In the genomic region with DNA sequence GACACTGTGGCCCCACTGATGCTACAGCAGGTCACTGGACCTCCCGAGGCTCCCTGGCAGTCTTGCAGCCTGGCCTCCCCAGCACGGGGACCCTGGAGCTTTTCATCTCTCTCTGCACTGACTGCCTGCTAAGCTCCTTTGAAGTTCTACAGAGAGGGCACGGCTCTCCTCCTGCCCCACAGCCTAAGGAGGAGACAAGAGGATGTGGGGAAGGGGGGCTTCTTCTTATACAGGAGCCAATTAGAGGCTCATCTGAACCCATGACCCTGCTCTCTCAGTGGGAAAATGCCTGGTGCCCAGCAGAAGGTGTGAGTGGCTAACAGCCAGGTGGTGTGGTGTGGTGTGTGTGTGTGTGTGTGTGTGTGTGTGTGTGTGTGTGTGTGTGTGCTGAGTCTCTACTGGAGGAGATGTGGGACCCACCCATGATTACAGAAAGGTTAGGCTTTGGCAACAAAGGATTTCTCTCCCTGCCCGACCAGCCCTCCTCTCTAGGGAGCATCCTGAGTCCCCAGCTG, we compare ENCODE assay signal across 15 mouse cellular contexts. TPM values are rescaled to one million over a fixed set of nuclear protein-coding genes. Genes with fewer than 3 reads are reported as not detected.
DNase-seq lines count a peak whose midpoint lies in the region; ATAC-seq lines count a peak whose summit lies in the region.
"Had no signal": no experiment of that assay in that cellular context is flagged by ENCODE, and none has a peak within 500 bp of the region (broad histone marks: within the 10 kb centered on the region; RNA-seq: fewer than 3 reads in every experiment).

No protein-coding gene starts in this region.

- H3K9ac ChIP-seq in embryonic facial prominence, embryonic 13.5 days, result no peak overlapping the region
- no peak overlapping the region for H3K9ac ChIP-seq in hindbrain, embryonic 15.5 days
- no peak overlapping the region for H3K9ac ChIP-seq in midbrain, embryonic 16.5 days (ENCODE audit: low read depth, low read length)
- H3K9ac ChIP-seq: liver, embryonic 14.5 days had no signal

- H3K9me3 ChIP-seq in embryonic facial prominence, embryonic 13.5 days, result no peaks in the 10 kb centered on the region
- no peaks in the 10 kb centered on the region for H3K9me3 ChIP-seq in hindbrain, embryonic 15.5 days
- H3K9me3 ChIP-seq in midbrain, embryonic 16.5 days (replicated peaks; ENCODE audit: control insufficient read depth, low read length, poor library complexity, severe bottlenecking), result no peaks in the 10 kb centered on the region

- H3K4me2 ChIP-seq in embryonic facial prominence, embryonic 13.5 days, result peak overlapping the region; percentile 35; the same call in 1 of the 2 replicates
- H3K4me2 ChIP-seq in hindbrain, embryonic 15.5 days, result no peak overlapping the region
- no peak overlapping the region for H3K4me2 ChIP-seq in midbrain, embryonic 16.5 days (ENCODE audit: low read length)

- WGBS in embryonic facial prominence, embryonic 13.5 days, result 8% methylated on average over 4 of the region's 4 CpGs
- 10% methylated on average over 4 of the region's 4 CpGs for WGBS in hindbrain, embryonic 15.5 days
- 13% methylated on average over 4 of the region's 4 CpGs for WGBS in midbrain, embryonic 16.5 days

- no peak overlapping the region; the same call in 1 of the 2 replicates for H3K27ac ChIP-seq in embryonic facial prominence, embryonic 13.5 days
- H3K27ac ChIP-seq in hindbrain, embryonic 15.5 days (replicated peaks), result peak overlapping the region; percentile 58; the same call in 1 of the 2 replicates
- peak overlapping the region; percentile 60; the same call in 1 of the 2 replicates for H3K27ac ChIP-seq in midbrain, embryonic 16.5 days (ENCODE audit: low read length)
- H3K27ac ChIP-seq: liver, embryonic 14.5 days had no signal

- DNase-seq in cerebellum, postnatal 10 days, result peak; percentile 53 to 54
- no peak for DNase-seq in cerebellum, adult 11-12 months
- DNase-seq in frontal cortex, adult 2 months (ENCODE audit: extremely low spot score in 1 of 2, low spot score in 1 of 2), result no peak
- DNase-seq in adrenal gland, postnatal 25 days, result no peak
- no peak for DNase-seq in layer of hippocampus, postnatal 10 days (ENCODE audit: low spot score in 2 of 2)
- DNase-seq: cerebellum, adult 11 months; heart, adult 11 months; heart, postnatal 36 days had no signal

- H3K4me1 ChIP-seq in embryonic facial prominence, embryonic 13.5 days, result peaks cover 26% of the 10 kb centered on the region
- H3K4me1 ChIP-seq in hindbrain, embryonic 15.5 days (replicated peaks), result peaks cover 49% of the 10 kb centered on the region
- H3K4me1 ChIP-seq in midbrain, embryonic 16.5 days (ENCODE audit: control insufficient read depth, insufficient read depth, low read length), result peaks cover 18% of the 10 kb centered on the region

- peaks cover 11% of the 10 kb centered on the region for H3K27me3 ChIP-seq in embryonic facial prominence, embryonic 13.5 days
- H3K27me3 ChIP-seq in hindbrain, embryonic 15.5 days, result no peaks in the 10 kb centered on the region
- H3K27me3 ChIP-seq in midbrain, embryonic 16.5 days (ENCODE audit: control insufficient read depth, insufficient read depth, low read depth, low read length), result no peaks in the 10 kb centered on the region

- H3K4me3 ChIP-seq in embryonic facial prominence, embryonic 13.5 days, result no peak overlapping the region
- no peak overlapping the region for H3K4me3 ChIP-seq in hindbrain, embryonic 15.5 days
- no peak overlapping the region for H3K4me3 ChIP-seq in midbrain, embryonic 16.5 days (ENCODE audit: low read depth, low read length)

- no peaks in the 10 kb centered on the region for H3K36me3 ChIP-seq in embryonic facial prominence, embryonic 13.5 days
- no peaks in the 10 kb centered on the region for H3K36me3 ChIP-seq in hindbrain, embryonic 15.5 days
- H3K36me3 ChIP-seq in midbrain, embryonic 16.5 days (ENCODE audit: control insufficient read depth, insufficient read depth, low read length), result no peaks in the 10 kb centered on the region

- no peak for ATAC-seq in embryonic facial prominence, embryonic 13.5 days (ENCODE audit: insufficient number of reproducible peaks, insufficient read depth, low FRiP score, low TSS enrichment, low read depth)
- ATAC-seq in hindbrain, embryonic 15.5 days (ENCODE audit: low FRiP score, low read depth), result peak; percentile 54; the same call in 1 of the 2 replicates
- ATAC-seq in midbrain, embryonic 16.5 days, result 0 out of 2 replicates have a peak, but pooled peaks have one; percentile 30
- ATAC-seq: activated CD4-positive, CD25-positive, alpha-beta regulatory T cell, adult 4 months had no signal

RNA-seq across cellular contexts. Expression of a gene that starts 17.4 kb away (rescaled TPM):
- polyA plus RNA-seq in embryonic facial prominence, embryonic 13.5 days (2015; fragmentation: Nextera tagmentation; extraction: Ambion mirVana), result 0.55 and 0.83 TPM in 2 replicates
- 7.7 and 8.1 TPM in 2 replicates for polyA plus RNA-seq in hindbrain, embryonic 15.5 days (2015; fragmentation: Nextera tagmentation; extraction: Ambion mirVana)
- 16.4 and 20.9 TPM in 2 replicates for polyA plus RNA-seq in midbrain, embryonic 16.5 days (2015; fragmentation: Nextera tagmentation; extraction: Ambion mirVana)
- 8.0 and 9.0 TPM in 2 replicates for polyA plus RNA-seq in frontal cortex, adult 2 months (2012; rRNA removed)
- total RNA-seq in adrenal gland, postnatal 25 days (2021), result 0.06 TPM in 1 of 2 replicates, not detected in the other
- total RNA-seq in layer of hippocampus, postnatal 10 days (2021), result 10 to 100 TPM; 85.7 to 96.1 TPM
- total RNA-seq: heart, postnatal 36 days had no signal
- polyA plus RNA-seq: activated CD4-positive, CD25-positive, alpha-beta regulatory T cell, adult 4 months had no signal

RNA-seq across cellular contexts. Expression of a gene that starts 18.0 kb away (rescaled TPM):
- 0.14 and 0.22 TPM in 2 replicates for polyA plus RNA-seq in embryonic facial prominence, embryonic 13.5 days (2015; fragmentation: Nextera tagmentation; extraction: Ambion mirVana)
- 0.12 TPM in 1 of 2 replicates, not detected in the other for polyA plus RNA-seq in hindbrain, embryonic 15.5 days (2015; fragmentation: Nextera tagmentation; extraction: Ambion mirVana)
- 0.14 and 0.18 TPM in 2 replicates for polyA plus RNA-seq in midbrain, embryonic 16.5 days (2015; fragmentation: Nextera tagmentation; extraction: Ambion mirVana)
- not detected in 2 replicates for polyA plus RNA-seq in frontal cortex, adult 2 months (2012; rRNA removed)
- not detected in 2 replicates for total RNA-seq in adrenal gland, postnatal 25 days (2021)
- total RNA-seq in layer of hippocampus, postnatal 10 days (2021), result not detected
- total RNA-seq: CH12.LX; heart, postnatal 36 days; left cerebral cortex, postnatal 14 days had no signal
- polyA plus RNA-seq: liver, embryonic 14.5 days had no signal

RNA-seq across cellular contexts. Expression of a gene that starts 58.7 kb away (rescaled TPM):
- 2.6 and 3.9 TPM in 2 replicates for polyA plus RNA-seq in embryonic facial prominence, embryonic 13.5 days (2015; fragmentation: Nextera tagmentation; extraction: Ambion mirVana)
- 4.9 and 5.4 TPM in 2 replicates for polyA plus RNA-seq in hindbrain, embryonic 15.5 days (2015; fragmentation: Nextera tagmentation; extraction: Ambion mirVana)
- polyA plus RNA-seq in midbrain, embryonic 16.5 days (2015; fragmentation: Nextera tagmentation; extraction: Ambion mirVana), result 3.9 and 4.0 TPM in 2 replicates
- 3.3 and 4.6 TPM in 2 replicates for polyA plus RNA-seq in frontal cortex, adult 2 months (2012; rRNA removed)
- 12.8 and 15.9 TPM in 2 replicates for total RNA-seq in adrenal gland, postnatal 25 days (2021)
- total RNA-seq in layer of hippocampus, postnatal 10 days (2021), result 10 to 100 TPM in 1 of 2 experiments, 1 to 10 TPM in 1; 9.4 to 10.2 TPM
- total RNA-seq: CH12.LX had no signal
- polyA plus RNA-seq: activated CD4-positive, CD25-positive, alpha-beta regulatory T cell, adult 4 months had no signal

Comparison
In these comparisons a context has a peak if more than half of its experiments do, and no peak if none do; other contexts are left out.
1. DNase-seq: peak in cerebellum, postnatal 10 days (2 of 2); none in cerebellum, adult 11-12 months (single experiment), frontal cortex, adult 2 months (0 of 2), adrenal gland, postnatal 25 days (single experiment) and layer of hippocampus, postnatal 10 days (0 of 2).